Mouse (Mus musculus) G1E (cell line): ENCODE data around the gene Zc3h7b.

Source experiments
- CTCF ChIP-seq: IDR thresholded peaks from 2 replicates; pipeline ENCODE4 v1.5.1; 2012; ENCODE audit warnings: low read depth, low read length, inconsistent platforms, mixed read lengths
- GATA1 ChIP-seq: IDR thresholded peaks from 2 replicates; pipeline ENCODE4 v1.6.1; 2012; ENCODE audit warnings: borderline replicate concordance, low read length, inconsistent platforms, mixed read lengths
- TAL1 ChIP-seq: conservative IDR thresholded peaks from 2 replicates; pipeline ENCODE4 v1.6.1; 2012; ENCODE audit warnings: low read depth, low read length, inconsistent platforms, mixed read lengths

- TF ChIP-seq CTCF (no peak), GATA1 (no peak), TAL1 (no peak)
Observed at GRCm38 (mm10) chr15:81764573-81764972, 19.7 kb downstream of the Zc3h7b start.
